Mouse (Mus musculus) cerebellum, postnatal 25 days (tissue): ENCODE data around the gene Chst13.

ENCODE experiments used
- DNase-seq, 2 experiments: peaks; one replicate each; pipeline ENCODE4 v3.0.0; 2021; ENCODE audit warnings: mixed read lengths in 2 of 2

Gene Chst13

DNA sequence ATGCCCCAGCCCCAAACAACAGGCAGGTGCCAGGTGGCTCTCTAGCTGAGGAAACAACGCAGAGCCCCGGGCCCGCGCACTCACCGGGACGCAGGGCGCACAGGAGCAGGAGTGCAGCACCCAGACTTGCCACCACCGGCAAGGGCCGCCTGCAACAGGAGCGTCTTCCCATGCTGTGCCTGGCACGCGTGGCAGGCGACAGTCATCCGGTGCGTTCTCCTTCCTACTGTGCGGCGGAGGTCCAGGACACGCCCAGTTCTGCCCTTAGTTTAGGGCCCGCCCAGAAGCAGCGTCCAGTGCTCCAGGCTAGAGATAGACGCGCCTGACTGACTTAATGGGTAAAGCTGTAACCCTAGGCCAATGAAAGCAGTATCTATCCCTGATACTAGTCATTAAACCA is at the start of gene Chst13:
Gene Chst13, minus strand, starts transcription at position 195 of the 400 bp plus-strand sequence.
- peak; percentile 18 to 27 for DNase-seq

DNA sequence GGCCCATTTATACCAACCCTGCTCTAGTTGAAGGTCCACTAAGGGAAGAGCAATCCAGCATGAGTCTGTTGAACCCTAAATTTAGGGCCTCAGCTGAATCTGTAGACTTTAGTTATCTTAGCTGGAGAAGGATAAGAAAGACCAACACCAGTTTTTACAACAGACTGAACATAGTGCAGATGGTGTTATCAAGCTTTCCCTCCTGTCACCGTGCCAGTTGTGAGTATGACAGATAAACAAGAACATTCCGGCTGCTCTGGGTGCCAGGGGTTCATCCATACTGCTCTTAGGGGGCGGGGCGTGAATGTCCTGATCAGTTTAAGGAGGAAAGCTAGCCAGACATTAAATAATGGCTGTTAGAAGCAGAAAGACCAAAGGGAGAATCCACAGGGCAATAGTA is 49.7 kb upstream of the Chst13 start:
- peak in 1 of 2 experiments; percentile 21 for DNase-seq

DNA sequence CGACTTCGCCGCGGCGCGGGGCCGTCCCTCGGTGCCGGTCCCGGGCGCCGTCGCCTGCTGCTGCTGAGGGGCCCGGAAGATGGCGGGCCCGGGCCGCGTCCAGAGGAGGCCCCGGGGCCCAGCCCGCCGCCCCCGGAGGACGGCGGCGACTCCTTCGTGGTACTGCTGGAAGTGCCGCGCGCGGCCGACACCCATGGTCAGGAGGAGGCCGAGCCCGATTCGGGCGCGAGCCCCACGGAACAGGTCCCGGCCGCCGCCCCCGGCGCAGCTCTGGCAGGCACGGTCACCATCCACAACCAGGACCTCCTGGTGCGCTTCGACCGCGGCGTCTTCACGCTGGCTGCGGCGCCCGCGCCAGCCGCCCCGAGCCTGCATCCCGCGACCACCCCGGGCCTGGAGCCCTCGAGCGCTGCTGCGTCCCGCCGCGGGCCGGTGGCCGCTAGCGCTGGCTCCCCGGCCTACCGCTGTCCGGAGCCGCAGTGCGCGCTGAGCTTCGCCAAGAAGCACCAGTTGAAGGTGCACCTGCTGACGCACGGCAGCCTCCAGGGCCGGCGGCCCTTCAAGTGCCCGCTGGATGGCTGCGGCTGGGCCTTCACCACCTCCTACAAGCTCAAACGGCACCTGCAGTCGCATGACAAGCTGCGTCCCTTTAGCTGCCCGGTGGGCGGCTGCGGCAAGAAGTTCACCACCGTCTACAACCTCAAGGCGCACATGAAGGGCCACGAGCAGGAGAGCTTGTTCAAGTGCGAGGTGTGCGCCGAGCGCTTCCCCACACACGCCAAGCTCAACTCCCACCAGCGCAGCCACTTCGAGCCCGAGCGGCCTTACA is 45.0 kb upstream of the Chst13 start:
- peak; percentile 72 to 74 for DNase-seq

DNA sequence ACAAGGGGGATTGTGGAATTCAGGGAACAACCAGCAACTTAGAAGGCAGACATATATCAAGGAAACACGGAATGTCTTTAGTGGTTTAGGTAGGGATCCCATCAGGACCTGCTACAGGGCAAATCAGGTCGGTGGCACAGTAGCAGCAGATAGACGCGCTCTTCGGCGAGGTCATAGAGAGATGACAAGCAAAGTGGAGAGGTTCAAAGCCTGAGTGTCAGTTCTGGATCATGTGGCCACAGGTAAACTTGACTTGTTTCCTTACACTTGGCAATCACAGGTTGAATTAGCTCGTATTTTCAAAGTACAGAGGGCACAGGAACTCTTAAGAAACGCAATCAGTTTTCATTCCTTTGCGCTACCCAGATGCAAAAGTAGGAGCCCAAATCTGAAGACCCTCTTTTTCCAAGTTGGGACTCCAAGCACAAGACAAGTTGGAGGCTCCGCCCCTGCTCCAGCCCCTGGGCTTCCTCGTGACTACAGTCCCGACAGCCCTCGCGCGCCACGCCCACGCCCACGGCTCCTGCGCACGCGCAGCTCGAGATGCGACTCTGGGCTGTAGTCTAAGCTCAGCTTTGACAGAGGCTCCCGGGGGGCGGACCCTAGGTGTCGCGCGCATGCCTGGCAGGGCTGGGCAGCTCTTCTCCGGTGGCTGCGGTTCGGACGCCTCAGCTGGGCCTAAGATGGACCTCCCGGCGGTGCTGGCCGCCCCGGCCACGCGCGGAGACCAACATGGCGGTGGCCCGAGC is 44.2 kb upstream of the Chst13 start, which contains the start of gene Zxdc:
Gene Zxdc, plus strand, starts transcription at position 517 of the 749 bp plus-strand sequence.
- peak; percentile 99 to 100 for DNase-seq

DNA sequence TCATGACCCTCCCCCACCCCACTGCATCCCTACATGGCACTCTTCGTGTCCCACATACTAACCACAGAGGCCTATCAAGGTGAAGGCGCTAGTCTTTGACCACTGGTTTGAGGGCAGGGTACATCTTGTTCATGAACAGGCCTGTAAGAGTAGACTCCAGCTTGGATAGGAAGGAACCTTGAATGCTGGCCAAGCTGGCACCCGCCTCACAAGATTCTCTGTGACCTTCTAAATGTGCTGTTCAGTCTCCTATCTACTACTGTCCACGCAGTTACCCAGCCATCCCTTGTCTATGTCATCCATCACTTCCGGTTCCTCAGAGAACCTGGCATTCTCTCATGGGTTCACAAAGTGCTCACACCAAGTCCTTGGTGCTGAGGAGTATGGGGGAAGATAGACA is 38.3 kb upstream of the Chst13 start:
- no peak for DNase-seq

DNA sequence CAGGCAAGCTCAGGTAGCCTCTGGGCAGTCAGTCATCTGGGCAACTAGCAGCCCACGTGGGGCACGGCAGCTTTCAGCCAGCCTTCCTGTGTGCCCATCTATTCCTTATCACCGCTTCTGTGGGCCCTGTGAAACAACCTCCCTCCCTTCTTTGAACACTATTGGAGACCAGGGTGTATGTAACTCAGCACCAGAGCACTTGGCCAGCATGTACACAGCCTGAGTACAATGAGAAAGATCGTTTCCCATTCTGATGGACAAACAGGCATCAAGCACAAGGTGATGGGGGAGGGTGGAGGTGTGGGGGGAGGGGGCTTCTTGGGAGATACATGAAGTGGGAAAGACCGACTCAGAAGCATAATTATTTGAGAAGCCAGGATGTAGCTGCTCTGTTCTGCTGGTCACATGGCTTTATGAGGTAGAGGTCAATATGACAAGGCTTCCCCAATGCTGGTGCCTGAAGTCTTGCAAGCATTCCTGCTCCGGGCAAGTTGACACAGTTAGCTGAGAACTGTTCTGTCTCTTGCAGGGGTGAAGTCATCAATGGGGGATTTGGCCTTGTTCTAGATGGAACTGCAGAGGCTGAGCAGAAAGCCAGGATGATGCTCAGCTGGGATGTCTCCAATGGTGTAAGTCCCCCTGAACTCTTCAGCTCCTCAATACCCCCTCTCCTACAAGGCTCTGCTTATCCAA is 36.1 kb upstream of the Chst13 start:
- no peak for DNase-seq

DNA sequence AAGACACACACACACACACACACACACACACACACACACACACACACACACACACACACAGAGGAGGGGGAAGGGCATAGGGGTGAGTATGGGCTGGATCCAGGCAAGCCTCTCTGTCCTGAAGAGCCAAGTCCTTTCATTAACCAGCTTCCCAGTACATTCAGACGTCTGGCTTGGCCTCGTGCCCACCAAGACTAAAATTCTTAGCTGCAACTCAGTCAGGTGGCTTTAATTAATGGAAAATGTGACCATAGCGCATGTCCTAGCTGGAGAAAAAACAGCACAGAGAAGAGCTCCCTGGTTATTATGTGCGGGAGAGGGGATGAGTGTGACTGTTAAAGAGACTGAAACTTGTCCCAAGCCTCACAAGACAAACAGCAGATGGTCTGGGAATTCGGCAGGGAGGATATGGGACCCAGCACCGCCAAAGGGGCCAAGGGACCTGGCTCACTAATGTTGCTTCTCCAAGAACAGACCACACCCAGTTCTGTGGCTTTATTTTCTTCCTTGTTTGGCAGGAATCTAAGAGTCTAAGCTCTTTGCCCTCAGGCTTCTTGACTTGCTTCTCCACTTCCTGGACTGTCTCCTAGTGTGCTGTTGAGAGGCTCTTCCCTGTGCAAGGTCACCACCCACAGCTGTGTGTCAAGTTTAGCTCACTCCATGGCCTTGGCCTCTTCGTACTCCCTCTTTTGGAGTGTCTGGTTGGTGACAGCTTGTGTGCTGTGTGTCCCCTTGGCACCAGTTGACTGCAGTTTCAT is 35.2 kb upstream of the Chst13 start:
- peak; percentile 29 to 38 for DNase-seq

DNA sequence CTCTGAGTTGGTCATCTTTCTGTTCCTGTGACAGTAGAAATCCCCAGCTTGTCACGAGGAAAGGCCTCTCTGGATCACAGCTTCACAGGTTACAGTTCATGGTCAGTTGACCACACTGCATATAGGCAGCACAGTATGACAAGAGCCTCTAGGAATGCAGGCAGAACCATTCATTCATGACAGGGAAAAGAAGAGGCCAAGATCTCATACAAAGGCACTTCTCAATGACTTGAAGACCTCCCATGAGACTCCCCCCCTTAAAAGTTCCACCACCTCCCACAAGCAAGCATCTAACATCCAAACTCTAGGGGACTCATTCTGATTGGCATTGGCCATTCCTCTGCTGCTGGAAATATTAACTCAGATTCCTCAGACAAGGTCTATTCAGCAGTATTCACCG is 34.5 kb upstream of the Chst13 start:
- DNase-seq = no peak

DNA sequence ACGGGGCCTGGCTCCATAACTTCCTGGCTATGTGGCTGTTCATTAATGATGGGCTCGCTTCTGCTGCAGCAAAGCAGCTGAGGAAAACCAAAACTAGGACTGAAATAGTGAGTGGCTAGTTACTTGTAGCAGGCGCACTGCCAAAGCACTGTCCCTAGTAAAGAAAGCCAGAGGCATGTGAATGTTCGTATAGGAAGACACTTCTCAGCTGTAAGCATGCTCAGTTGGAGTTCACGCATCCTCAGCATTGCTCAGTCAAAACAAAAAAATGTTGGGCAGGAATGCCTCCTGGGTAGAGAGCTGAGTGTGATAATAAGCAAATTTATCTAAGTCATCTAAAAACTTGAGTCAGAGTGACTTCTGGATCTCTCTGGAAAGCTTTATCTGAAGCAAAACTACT is 33.2 kb upstream of the Chst13 start:
- DNase-seq = no peak

DNA sequence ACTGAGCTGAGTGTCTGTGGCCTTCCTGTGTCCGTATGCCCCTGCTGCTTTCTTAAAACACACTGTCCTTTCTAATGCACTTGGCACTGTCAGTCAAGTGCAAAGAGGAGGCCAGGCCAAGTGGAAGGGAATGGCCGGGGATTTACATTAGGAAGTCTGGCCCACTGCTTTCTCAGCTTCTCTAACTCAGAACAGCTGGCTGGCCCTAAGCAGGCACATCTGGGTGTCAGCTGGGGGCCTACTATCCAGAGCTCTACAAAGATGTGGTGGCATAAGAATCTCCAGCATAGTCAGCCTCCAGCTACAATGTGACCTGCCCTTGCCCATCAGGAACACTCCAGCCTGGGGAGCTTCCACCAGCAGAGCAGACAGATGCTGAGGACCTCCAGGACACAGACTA is 25.0 kb upstream of the Chst13 start:
- no peak for DNase-seq

DNA sequence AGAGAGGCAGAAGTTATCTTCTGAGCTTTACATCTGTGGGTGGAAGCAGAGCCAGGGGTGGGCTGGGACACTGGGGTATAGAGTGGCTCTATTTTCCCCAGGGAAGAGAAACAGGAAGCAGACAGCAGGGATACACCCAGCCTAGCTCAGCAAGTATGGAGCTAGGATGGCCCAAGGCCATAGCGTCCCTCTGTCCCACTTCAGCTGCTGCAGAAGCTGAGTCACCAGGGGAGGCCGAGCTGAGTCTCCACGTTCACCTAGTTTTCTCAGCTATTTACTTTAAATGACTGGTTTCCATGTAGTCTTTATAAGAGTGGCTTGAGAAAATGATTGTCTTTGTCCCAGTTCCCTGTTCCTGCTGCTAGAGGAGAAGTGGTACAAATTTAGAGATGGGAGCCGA is 23.5 kb upstream of the Chst13 start:
- no peak for DNase-seq

DNA sequence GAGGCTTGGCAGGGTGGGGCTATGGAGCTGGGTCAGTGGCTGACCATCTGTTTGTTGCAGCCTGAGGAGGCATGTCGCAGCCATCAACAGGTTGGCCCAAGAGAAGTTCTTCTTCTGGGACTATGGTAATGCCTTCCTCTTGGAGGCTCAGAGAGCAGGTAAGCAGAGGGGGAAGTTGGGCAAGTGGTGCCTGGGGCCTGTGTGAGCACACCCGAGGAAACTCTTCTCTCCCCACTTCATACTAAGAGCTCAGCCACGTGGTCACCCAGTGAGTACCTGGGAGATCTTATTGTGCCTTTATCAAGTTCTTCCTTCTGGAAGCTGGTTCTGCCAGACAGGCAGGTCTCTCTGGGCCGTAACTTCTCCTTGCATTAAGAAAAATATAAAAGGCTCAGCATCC is 22.2 kb upstream of the Chst13 start:
- no peak for DNase-seq

DNA sequence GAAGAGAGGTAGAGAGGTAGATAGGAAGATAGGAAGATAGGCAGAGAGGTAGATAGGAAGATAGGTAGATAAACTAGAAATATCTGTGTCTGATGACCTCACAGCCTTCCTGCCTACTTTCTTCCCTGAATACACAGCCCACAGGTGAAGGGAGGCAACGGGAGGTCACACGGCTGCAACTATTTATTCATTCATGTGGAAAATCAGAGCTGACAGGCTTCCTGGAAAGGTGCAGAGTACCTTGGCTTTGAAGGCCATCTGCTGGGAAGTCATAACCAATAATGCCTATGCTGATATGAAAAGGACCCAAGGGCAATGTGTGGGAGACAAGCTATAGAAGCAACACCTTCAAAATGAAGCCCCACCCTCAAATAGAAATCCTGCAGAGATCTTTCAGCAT is 17.4 kb upstream of the Chst13 start:
- peak; percentile 45 to 55 for DNase-seq

DNA sequence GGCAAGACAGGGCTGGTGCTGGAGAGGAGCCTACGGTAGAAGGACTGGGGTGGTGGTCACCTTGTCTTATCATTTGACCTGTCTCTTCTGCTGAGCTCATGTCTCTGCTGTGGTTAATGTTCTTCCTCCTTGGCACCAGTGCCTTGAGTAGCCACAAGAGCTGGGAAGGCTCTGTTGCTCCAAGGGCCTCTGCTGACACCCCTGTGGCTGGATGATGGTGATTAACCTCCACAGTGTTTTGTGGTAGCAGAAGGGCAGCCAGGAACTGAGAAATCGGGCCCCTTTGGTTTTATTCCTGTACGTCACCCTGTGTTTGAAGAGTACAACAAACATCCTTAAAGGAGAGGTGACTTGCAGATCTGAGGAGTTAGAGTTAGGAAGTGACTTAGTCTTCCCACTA is 9.3 kb upstream of the Chst13 start:
- no peak for DNase-seq

DNA sequence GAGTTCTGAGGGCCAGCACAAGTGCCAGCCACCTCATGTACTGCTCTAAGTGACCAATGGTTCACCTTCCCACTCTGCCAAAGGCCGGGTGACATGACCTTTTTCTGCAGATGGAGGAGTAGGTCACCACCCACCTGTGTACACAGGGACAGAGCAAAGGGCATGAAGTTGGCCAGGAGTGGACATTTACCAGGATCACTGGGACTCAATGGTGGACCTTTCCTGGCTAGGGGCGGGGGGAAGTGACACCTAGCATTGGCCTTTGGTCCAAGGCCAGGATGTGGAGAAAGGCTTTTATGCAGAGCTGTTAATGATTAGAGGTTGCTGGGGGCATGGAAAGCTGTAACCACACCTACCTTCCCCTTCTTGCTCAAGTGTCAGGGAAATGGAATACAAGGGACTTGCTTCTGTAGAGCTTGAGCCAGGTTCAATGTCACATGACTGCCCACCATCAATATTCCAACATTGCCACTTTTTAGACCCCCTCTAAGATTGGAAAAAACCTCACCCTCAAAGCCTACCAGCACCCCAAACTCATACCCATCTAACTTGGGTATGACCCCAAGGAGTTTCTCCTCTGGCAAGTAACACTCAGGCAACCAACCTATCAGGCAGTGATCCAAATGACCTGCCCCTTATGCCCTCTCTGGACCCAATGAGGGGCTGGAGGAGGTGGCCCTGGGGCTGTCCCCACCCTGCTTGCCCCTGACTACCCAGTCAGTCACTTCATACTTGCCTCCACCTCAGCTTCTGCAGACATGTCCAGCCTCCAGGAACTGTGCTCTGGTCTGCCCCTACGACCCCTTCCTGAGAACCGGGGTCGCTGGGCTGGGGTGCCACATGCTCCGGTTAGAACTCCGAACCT is 7.8 kb upstream of the Chst13 start, which contains the start of gene Uroc1:
Gene Uroc1, plus strand, starts transcription at position 724 of the 865 bp plus-strand sequence.
- DNase-seq = no peak

DNA sequence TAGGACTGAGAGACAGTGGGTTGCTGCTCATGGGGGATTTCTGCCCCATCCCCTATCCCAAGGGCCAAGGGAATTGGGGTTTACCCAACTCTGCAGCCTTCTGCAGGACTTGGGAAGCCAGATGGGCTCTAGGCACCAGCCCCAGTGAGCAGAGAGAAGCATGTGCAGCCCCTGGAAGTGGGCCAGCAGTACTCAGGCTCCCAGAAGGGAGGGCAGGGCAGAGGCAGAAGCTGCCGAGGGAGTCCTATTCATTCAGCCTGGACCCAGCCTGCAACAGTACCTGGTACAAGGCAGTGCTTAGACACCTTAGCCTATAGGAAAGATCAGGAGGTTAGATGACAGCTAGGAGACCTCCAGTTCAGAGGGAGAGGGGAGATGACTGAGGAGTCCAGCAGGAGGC is 5.0 kb upstream of the Chst13 start:
- peak; percentile 77 to 88 for DNase-seq

DNA sequence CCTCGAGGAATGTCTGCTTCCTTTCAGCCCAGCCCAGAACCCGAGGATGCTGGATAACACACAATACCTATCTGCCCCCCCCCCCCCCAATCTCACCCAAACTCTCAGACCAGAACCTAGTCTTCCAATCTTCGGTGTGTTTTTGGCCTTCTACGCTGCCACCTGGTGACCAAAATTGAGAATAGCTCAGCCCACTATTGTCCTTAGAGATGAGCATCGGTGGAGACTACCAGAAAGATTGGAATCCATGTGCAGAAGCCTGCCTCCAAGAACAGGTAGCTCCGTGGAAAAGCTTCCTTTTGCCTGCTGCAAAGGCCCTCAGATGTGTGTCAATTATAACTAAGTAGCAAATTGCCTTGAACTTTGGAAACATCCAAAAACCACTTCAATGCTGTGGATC is 2.7 kb upstream of the Chst13 start:
- peak; percentile 42 to 58 for DNase-seq

DNA sequence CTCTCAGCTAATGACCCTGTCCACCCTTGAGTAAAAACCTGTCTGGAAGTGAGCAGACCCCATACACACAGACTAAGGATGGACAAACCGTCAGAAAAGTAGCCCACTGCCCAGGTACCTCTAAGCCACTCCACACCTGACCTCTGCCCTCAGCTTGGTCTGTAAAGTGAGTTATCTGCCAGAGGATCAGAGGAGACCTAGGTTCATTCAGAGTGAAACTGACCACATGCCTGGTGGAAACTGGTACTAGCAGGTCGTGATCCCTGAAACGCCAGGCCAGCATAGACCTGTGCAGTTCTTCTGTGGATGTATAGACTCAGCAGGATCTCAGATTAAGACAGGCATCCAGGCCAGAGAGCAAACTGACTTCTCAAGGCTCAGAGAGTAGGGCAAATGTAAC is 522 bp downstream of the Chst13 start:
- DNase-seq = no peak

DNA sequence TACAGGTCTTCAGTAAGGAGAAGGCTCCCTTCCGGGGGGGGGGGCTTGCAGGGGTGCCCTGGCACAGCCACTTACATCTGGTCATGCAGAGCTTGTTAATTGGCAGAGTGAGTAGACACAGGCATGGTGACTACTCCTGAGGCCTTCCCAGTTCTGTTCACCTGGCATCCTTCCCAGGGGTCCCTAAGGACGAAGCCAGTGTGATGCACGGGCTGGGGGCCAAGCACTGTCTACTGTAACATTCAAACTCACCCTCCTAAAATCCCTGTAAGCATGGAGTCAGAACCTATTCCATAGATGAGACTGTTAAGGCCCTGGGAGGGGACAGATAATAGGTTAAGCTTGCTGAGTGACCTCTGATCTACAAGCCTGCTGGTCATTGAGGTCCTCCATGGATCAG is 959 bp downstream of the Chst13 start:
- DNase-seq = no peak

DNA sequence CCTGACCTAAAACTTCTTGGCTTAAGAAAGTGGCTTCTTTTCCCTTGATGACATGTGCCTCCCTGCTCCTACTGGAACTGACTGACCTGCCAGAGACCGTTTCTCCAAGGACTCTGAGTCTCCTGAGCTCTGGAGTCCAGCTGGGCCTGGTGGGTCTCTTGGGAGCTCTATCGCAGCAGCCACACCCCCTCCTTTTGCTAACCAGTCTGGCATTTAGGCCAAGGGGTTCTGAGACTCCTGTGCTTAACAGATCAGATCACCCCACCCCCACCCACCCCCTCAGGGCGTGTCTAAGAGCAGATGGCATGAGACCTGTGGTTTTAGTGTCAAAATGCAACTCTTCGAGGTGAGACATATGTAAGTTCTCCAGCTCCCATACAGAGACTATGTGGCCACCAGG is 3.2 kb downstream of the Chst13 start:
- no peak for DNase-seq

DNA sequence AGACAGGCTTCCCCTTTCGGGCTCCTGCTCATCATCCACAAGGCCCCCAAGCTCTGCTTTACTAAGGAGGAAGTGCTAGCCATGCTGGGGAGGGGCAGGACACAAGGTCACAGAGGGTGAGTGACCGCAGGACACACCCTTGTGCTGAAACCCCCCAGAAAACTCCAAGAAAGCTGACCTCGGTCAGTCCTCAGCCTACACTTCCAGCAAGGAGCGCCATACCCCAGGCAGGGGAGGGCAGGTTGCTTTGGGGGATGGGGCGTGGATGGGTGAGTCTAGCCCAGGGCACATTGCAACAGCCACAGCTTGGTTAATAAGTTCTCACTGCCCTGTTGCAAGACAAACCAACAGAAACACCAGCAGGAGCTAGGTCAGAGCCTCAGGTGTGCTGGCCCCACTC is 4.6 kb downstream of the Chst13 start:
- no peak for DNase-seq
